Mouse (Mus musculus) CH12.LX (cell line): ENCODE results near the gene Jarid2. TPM values are rescaled to one million over a fixed set of nuclear protein-coding genes. Genes with fewer than 3 reads are reported as not detected.
A peak's percentile ranks its signal among the peaks of the same experiment; 100 is the strongest.

Experiments used
- DNase-seq: peaks from one replicate; pipeline ENCODE4 v3.0.0-alpha.2; 2013; ENCODE audit errors: extremely low read depth
- H3K27ac ChIP-seq: 2 replicates; pipeline ENCODE4 v1.5.1; 2012; ENCODE audit warnings: low read depth, mild to moderate bottlenecking, control low read depth, moderate library complexity; ENCODE audit not compliant: insufficient read depth
- H3K27me3 ChIP-seq: replicated peaks from 2 replicates; pipeline ENCODE3; 2012; ENCODE audit warnings: inconsistent platforms
- H3K36me3 ChIP-seq, 2 experiments: replicated peaks in 1 of 2; 2 replicates each; pipeline versions ENCODE3 to v1.6.1; 2012; ENCODE audit warnings: inconsistent platforms in 1 of 2, low read length in 1 of 2, mild to moderate bottlenecking in 1 of 2, mixed read lengths in 1 of 2, moderate library complexity in 1 of 2; ENCODE audit not compliant: control insufficient read depth in 1 of 2, insufficient read depth in 1 of 2
- H3K4me1 ChIP-seq, 2 experiments: 2 replicates each; pipeline ENCODE4 v1.6.1; 2012; ENCODE audit warnings: inconsistent platforms in 1 of 2, moderate library complexity in 1 of 2; ENCODE audit not compliant: insufficient read depth in 2 of 2, control insufficient read depth in 1 of 2
- H3K4me2 ChIP-seq: 2 replicates; pipeline ENCODE4 v1.6.1; 2012; ENCODE audit warnings: low read depth, mild to moderate bottlenecking, control low read depth; ENCODE audit not compliant: poor library complexity, insufficient read depth, severe bottlenecking
- H3K4me3 ChIP-seq, 3 experiments: fragments of 150-350 bp in 1 of 3; sonication (generic) in 1 of 3; replicated peaks in 1 of 3; 2 replicates each; pipeline versions ENCODE3 to v1.5.1; 2011 to 2012; ENCODE audit warnings: low read depth in 2 of 3, low read length in 2 of 3, mild to moderate bottlenecking in 2 of 3, moderate library complexity in 2 of 3, control low read depth in 1 of 3, improper control_type of control experiment in 1 of 3, inconsistent platforms in 1 of 3, mixed read lengths in 1 of 3; ENCODE audit not compliant: poor library complexity in 1 of 3
- H3K79me2 ChIP-seq: replicated peaks from 2 replicates; pipeline ENCODE4 v1.6.1; 2012; ENCODE audit warnings: mild to moderate bottlenecking, moderate library complexity; ENCODE audit not compliant: control insufficient read depth, poor library complexity, insufficient read depth, severe bottlenecking; ENCODE audit errors: extremely low read depth
- H3K9ac ChIP-seq: 2 replicates; pipeline ENCODE4 v1.6.1; 2012; ENCODE audit warnings: low read depth, mild to moderate bottlenecking, control low read depth, moderate library complexity; ENCODE audit not compliant: insufficient read depth
- H3K9me3 ChIP-seq: replicated peaks from 2 replicates; pipeline ENCODE3; 2012; ENCODE audit warnings: low read length, inconsistent platforms, mixed read lengths
- CHD2 ChIP-seq: IDR thresholded peaks from 2 replicates; pipeline ENCODE4 v1.6.1; 2011; ENCODE audit warnings: low read length, improper control_type of control experiment
- CTCF ChIP-seq, 2 experiments: IDR thresholded peaks in 1 of 2; conservative IDR thresholded peaks in 1 of 2; 2 replicates each; pipeline ENCODE4 v1.5.1; 2011 to 2012; ENCODE audit warnings: low read depth in 2 of 2, low read length in 2 of 2, improper control_type of control experiment in 1 of 2, inconsistent platforms in 1 of 2, mild to moderate bottlenecking in 1 of 2, moderate library complexity in 1 of 2
- ELF1 ChIP-seq: IDR thresholded peaks from 2 replicates; pipeline ENCODE4 v1.6.1; 2014; ENCODE audit warnings: low read depth, mild to moderate bottlenecking, inconsistent platforms, low read length, improper control_type of control experiment
- ETS1 ChIP-seq: conservative IDR thresholded peaks from 2 replicates; pipeline ENCODE4 v1.6.1; 2012; ENCODE audit warnings: low read depth, mild to moderate bottlenecking, inconsistent platforms, low read length, improper control_type of control experiment, moderate library complexity
- IRF4 ChIP-seq: IDR thresholded peaks from 2 replicates; pipeline ENCODE4 v1.6.1; 2014; ENCODE audit warnings: low read depth, mild to moderate bottlenecking, inconsistent platforms, low read length, improper control_type of control experiment
- JUN ChIP-seq: IDR thresholded peaks from 2 replicates; pipeline ENCODE4 v1.6.1; 2011; ENCODE audit warnings: low read depth, mild to moderate bottlenecking, low read length, improper control_type of control experiment, moderate library complexity; ENCODE audit not compliant: insufficient read depth
- POLR2AphosphoS2 ChIP-seq: IDR thresholded peaks from 2 replicates; pipeline ENCODE4 v1.6.1; 2011; ENCODE audit warnings: low read depth, low read length, improper control_type of control experiment
- SIN3A ChIP-seq: IDR thresholded peaks from 2 replicates; pipeline ENCODE4 v1.6.1; 2012; ENCODE audit warnings: low read length, improper control_type of control experiment, inconsistent platforms
- TBP ChIP-seq: conservative IDR thresholded peaks from 2 replicates; pipeline ENCODE4 v1.6.1; 2011; ENCODE audit warnings: low read depth, low read length, improper control_type of control experiment
- dilution Hi-C: fragments of 300-500 bp; cut with MboI; formaldehyde crosslinking; loops from 2 replicates; pipeline ENCODE4 v1.14.3; 2020; ENCODE audit warnings: low sequenced_read_pairs; ENCODE audit not compliant: extremely low pct_unique_long_range_greater_than_20kb, extremely low pct_ligation_motif_present
- in situ Hi-C: fragments of 300-500 bp; cut with MboI; formaldehyde crosslinking; loops from 3 replicates; pipeline ENCODE4 v1.14.3; 2019; ENCODE audit warnings: low sequenced_read_pairs, low pct_ligation_motif_present, low pct_unique_long_range_greater_than_20kb, mixed read lengths
- polyA plus RNA-seq: library from polyadenylated mRNA; unstranded; fragments of >175 nt; gene quantifications from 2 replicates; pipeline ENCODE4 v1.2.1, GENCODE M21; 2012; ENCODE audit warnings: low read depth; ENCODE audit not compliant: insufficient read length
- total RNA-seq, 2 experiments: library from RNA; depleted of rRNA; stranded (reverse); fragments of 300-350 nt in 1 of 2; fragments of >200 nt in 1 of 2; gene quantifications; 2 replicates each; pipeline ENCODE4 v1.2.3; 2012 to 2014

Gene Jarid2
- total and polyA plus RNA-seq, 3 experiments = 4.5 to 10.9 (median 7.8) TPM

GRCm38 (mm10) chr13:44933575-44933974 lies 204.3 kb downstream of the Jarid2 start:
- peaks cover 10 to 19% of the 10 kb centered on the region in 2 experiments for H3K4me1 ChIP-seq
- dilution Hi-C loops = no loop called here
- DNase-seq = no peak
- no peaks in the 10 kb centered on the region for H3K27me3 ChIP-seq
- no peak overlapping the region for H3K4me2 ChIP-seq
- TF ChIP-seq ETS1 (no peak), IRF4 (no peak), POLR2AphosphoS2 (no peak), CTCF (conservative IDR thresholded peaks at IDR 0.05 in 1 of 2, IDR thresholded peaks at IDR 0.05 in 1 of 2; ENCODE audit: low read depth in 2 of 2, low read length in 2 of 2) (no peak), CHD2 (no peak)
- TF ChIP-seq, all 38 proteins: peak for 0
- Histone ChIP-seq H3K36me3 (peaks cover 9 to 63% of the 10 kb centered on the region in 2 experiments), H3K79me2 (no peaks in the 10 kb centered on the region), H3K27ac (no peak overlapping the region), H3K9ac (no peak overlapping the region), H3K9me3 (no peaks in the 10 kb centered on the region), H3K4me3 (no peak overlapping the region)
- in situ Hi-C loops = no loop called here

GRCm38 (mm10) chr13:44937681-44938080 lies 208.4 kb downstream of the Jarid2 start:
- Histone ChIP-seq H3K4me1 (peaks cover 13 to 31% of the 10 kb centered on the region in 2 experiments), H3K79me2 (no peaks in the 10 kb centered on the region), H3K9ac (no peak overlapping the region), H3K4me2 (no peak overlapping the region), H3K9me3 (no peaks in the 10 kb centered on the region), H3K27me3 (no peaks in the 10 kb centered on the region), H3K4me3 (no peak overlapping the region), H3K36me3 (peaks cover 0 to 51% of the 10 kb centered on the region in 2 experiments), H3K27ac (no peak overlapping the region)
- in situ Hi-C loops = no loop called here
- TF ChIP-seq JUN (no peak), ELF1 (0 out of 2 replicates have a peak, but pooled peaks have one; percentile 23)
- dilution Hi-C loops = no loop called here
- DNase-seq = peak; percentile 31

- no peak overlapping the region for H3K27ac ChIP-seq
- H3K4me2 ChIP-seq = no peak overlapping the region
- in situ Hi-C loops = no loop called here
- no peaks in the 10 kb centered on the region for H3K27me3 ChIP-seq
- no peak overlapping the region for H3K4me3 ChIP-seq
- no peaks in the 10 kb centered on the region for H3K9me3 ChIP-seq
- no peaks in the 10 kb centered on the region for H3K79me2 ChIP-seq
- peak; percentile 18 for DNase-seq
- H3K4me1 ChIP-seq = peaks cover 13 to 31% of the 10 kb centered on the region in 2 experiments
- H3K36me3 ChIP-seq = peaks cover 0 to 55% of the 10 kb centered on the region in 2 experiments
- dilution Hi-C loops = no loop called here
- no peak overlapping the region for H3K9ac ChIP-seq
- TF ChIP-seq SIN3A (0 out of 2 replicates have a peak, but pooled peaks have one; percentile 15), ETS1 (no peak), TBP (no peak)
These were observed 210.2 kb downstream of the Jarid2 start for GRCm38 (mm10) chr13:44939326-44940035.
